Mouse (Mus musculus) testis, adult 2 months (tissue): ENCODE measurements around the gene Grk1.

ENCODE experiments used
- CTCF ChIP-seq: fragments of 200-500 bp; IDR thresholded peaks from 2 replicates; pipeline ENCODE4 v1.5.1; 2012; ENCODE audit warnings: low read depth, mild to moderate bottlenecking, inconsistent platforms, low read length, moderate library complexity; ENCODE audit not compliant: control insufficient read depth, insufficient read depth, insufficient replicate concordance
- POLR2A ChIP-seq: fragments of 200-500 bp; IDR thresholded peaks from 2 replicates; pipeline ENCODE4 v1.6.1; 2012; ENCODE audit warnings: low read depth, mild to moderate bottlenecking, inconsistent platforms, low read length, moderate library complexity; ENCODE audit not compliant: control insufficient read depth

DNA sequence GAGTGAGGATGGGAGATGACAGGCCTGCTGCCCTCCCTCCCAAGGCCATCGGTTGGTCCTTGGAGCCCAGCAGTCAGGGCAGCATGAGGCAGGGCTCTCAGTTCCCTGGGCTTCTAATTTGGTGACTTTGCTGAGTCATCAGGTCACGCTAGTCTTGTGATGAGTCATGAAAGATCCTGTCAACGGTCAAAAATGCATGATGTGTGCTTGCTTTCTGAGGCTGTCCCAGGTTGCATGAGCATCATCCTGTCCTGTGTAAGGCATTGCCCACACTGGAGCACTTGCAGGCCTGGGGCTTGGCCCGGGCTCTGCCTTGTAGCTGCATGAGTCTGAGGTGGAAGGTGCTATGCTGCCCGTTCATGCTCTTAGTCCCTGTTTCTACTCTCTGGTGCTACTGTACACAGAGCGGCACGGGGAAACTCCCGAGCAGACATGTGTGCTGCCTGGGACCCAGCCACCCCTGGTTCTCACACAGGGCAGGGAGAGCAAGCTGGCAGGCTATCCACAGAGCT is 31.7 kb upstream of the Grk1 start:
- no peak for TF ChIP-seq CTCF
- no peak for TF ChIP-seq POLR2A
